Mouse (Mus musculus) spleen, adult 18-20 months (tissue): ENCODE results near the gene Plin5.
"Not testable (repeated sequence)": the region's sequence is repeated elsewhere in the genome, so short reads cannot be mapped to it uniquely, and the experiment has no call there.

Experiments used
- DNase-seq, 2 experiments: peaks; one replicate each; pipeline ENCODE4 v3.0.0; 2022; ENCODE audit warnings: mixed read lengths in 2 of 2

Plin5 gene

DNA sequence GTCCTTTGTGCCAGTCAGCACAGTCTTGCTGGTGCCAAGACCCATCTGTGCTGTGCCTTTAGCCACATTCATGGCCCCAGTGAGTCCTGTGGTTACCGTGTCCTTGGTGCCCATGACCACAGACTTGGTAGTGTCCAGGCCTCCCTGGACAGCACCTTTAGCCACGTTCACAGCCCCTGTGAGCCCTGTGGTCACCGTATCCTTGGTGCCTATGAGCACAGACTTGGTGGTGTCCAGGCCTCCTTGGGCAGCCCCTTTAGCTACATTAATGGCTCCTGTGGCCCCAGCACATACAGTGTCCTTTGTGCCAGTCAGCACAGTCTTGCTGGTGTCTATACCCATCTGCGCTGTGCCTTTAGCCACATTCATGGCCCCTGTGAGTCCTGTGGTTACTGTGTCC, 11.0 kb downstream of the Plin5 start:
- not testable (repeated sequence) for DNase-seq

DNA sequence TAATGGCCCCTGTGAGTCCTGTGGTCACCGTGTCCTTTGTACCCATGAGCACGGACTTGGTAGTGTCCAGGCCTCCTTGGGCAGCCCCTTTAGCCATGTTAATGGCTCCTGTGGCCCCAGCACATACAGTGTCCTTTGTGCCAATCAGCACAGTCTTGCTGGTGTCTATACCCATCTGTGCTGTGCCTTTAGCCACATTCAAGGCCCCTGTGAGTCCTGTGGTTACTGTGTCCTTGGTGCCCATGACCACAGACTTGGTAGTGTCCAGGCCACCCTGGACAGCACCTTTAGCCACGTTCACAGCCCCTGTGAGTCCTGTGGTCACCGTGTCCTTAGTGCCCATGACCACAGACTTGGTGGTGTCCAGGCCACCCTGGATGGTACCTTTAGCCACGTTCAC, 12.6 kb downstream of the Plin5 start:
- not testable (repeated sequence) for DNase-seq

- no peak for DNase-seq
These were observed 13.7 kb downstream of the Plin5 start for GRCm38 (mm10) chr17:56103465-56104285.

GRCm38 (mm10) chr17:56102927-56103326, 14.5 kb downstream of the Plin5 start:
- DNase-seq = no peak

DNA sequence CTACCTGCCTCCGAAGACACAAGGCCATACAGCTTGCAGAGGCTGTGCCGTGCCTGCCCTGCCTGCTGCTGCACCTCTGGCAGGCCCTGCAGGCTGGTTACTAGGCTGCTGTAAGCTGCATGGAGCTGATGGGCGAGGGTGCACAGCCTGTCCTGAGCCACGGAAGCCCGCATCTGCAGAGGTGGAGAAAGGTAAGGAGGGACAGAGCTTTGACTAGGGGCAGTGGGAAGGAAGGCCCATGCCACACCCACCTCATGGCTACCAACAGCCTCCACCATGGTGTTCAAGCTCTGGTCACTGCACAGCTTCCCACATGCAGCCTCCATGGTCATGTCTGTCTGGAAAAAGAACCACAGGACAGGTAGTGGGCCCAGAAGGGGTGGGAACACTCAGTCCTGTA, 15.2 kb downstream of the Plin5 start:
- DNase-seq = no peak

- no peak for DNase-seq
These were observed 16.6 kb downstream of the Plin5 start for GRCm38 (mm10) chr17:56100811-56101210.

DNA sequence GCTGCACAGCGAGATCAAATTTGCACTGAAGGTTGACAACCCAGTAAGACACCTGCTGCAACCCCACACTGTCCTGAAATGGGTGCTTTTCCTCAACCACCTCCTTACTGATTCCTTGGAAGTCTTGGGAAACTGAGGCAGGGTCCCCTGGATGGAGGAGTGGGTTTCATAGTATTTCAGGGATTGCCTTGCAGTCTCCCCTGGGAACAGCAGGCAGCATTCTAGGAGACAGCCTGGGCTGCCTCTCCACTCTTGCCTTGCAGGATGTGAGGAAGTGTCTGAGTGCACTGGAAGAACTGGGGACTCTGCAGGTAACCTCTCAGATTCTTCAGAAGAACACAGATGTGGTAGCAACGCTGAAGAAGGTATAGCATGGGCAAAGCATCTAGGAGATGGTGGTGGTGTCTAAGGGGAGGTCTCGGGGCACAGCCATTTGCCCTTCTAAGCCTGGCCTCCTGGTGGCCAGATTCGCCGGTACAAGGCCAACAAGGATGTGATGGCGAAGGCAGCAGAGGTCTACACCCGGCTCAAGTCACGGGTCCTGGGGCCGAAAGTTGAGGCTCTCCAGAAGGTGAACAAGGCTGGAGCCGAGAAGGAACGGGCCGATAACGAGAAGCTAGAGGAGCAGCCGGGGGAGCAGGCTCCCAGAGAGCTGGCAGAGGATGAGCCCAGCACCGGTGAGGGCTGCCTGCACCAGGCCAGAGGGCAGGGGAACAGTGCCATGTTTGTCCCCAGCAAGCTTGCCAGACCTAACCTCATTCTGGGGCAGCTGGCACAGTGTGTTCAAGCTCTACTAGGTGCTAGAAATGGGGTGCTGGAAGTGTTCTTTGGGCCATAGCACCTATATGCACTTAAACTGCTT, 18.5 kb downstream of the Plin5 start:
- no peak for DNase-seq

DNA sequence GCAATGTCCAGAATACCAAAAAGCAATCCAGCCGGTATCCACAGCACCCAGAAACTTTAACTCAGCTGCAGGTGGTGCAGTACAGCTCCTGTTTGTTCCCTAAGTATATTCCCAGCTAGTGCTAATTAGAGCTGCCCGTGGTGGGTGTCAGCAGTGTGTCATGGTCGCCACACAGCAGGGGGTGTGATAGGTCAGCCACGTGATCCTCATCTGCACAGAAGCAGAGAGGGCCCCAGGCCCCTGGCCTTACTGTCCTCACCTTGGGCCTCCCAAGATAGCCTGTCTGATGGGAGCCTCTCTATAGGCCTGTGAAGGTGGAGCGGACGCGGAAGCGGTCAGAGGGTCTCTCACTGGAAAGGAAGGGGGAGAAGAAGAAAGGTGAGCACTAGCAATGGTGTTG, 19.2 kb downstream of the Plin5 start:
- no peak for DNase-seq

- no peak for DNase-seq
These were observed 20.5 kb downstream of the Plin5 start for GRCm38 (mm10) chr17:56096883-56097282.

DNA sequence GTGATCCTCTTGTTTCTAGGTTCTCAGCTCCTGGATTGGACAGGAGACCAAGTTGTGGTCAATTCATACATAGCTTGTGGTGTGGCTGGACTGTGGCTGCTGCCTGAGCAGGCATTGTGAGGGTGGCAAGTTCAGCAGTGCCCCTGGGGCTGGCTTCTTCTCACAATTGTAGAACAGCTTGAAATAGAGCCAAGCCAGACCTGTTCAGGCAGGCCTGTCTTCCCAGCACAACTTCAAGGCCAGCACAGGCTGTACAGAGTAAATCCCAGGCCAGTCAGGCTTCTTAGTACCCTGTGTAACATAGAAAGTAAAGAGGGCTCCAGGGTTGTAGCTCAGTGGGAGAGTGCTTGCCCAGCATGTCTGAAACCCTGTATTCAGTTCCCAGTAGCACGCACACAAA, 24.6 kb downstream of the Plin5 start:
- DNase-seq = no peak

DNA sequence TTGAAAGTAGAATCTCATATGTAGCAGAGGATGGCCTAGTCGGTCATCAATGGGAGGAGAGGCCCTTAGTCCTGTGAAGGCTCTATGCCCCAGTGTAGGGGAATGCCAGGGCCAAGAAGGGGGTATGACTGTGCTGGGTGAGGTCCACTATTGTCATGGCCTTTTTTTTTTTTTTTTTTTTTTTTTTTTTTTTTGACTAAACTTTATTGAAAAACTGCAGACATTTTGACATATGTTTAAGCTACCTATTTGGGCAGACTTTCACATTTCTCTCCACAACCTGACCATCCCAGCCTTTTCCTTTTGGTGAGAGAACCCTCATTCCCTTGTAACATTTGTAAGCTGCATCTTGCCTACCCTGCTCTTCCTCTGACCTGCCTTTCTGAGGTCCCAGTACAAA, 25.1 kb downstream of the Plin5 start:
- DNase-seq = no peak

- no peak for DNase-seq
These were observed 36.4 kb downstream of the Plin5 start for GRCm38 (mm10) chr17:56080781-56081585.

- peak in 1 of 2 experiments; percentile 22 for DNase-seq
These were observed 37.5 kb downstream of the Plin5 start for GRCm38 (mm10) chr17:56079921-56080320.

DNA sequence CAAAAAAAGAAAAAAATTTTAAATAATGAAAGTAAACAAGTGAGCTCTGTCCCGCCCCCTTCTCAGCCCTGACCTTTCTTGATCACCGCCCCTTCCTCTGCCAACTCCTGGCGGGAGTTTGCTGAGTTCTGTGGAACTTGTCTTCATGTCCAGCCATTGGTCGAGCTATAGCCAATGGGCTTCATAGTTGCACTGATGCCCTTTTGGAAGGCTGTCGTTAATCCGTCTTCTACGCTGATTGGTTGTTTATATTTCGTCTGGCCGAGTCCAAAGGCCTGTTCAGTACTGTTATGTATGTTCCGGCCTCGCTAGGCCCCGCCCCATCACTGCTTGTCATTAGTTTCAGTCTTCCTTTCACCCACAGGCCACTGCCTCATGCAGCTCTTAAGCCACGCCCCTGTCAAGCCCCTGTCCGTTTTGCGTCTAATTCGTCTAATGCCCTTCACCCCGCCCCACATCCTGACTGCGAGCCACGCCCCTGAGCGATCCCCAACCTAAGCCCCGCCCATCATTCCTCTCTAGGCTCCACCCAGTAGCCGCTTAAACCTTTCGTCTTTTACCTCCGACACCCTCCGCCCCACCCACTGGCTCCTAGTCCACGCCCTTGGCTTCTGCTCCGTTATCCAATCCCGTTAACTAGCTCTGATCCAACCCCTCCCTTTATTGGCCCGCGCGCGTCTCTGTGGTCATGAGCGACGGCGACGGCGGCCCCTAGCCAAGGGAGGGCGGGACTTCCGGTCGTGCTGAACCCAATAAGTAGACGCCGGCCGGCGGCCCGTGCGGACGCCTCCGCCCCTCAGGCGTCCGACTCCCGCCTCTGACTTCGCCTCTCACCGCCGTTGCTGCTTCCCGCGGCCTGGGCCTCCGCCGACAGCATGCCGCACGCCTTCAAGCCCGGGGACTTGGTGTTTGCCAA, 38.3 kb downstream of the Plin5 start, which contains the start of gene Hdgfl2:
TSS of gene Hdgfl2 (plus strand) at position 755 of the 916 bp plus-strand sequence.
- DNase-seq = peak; percentile 98 to 99

GRCm38 (mm10) chr17:56078361-56078760, 39.0 kb downstream of the Plin5 start:
- peak in 1 of 2 experiments; percentile 21 for DNase-seq

GRCm38 (mm10) chr17:56077523-56077922, 39.9 kb downstream of the Plin5 start:
- no peak for DNase-seq

GRCm38 (mm10) chr17:56074827-56075208, 42.6 kb downstream of the Plin5 start, which contains the start of gene Ubxn6:
Ubxn6 (minus strand) TSS chr17:56075028.
- DNase-seq = peak; percentile 93 to 95

DNA sequence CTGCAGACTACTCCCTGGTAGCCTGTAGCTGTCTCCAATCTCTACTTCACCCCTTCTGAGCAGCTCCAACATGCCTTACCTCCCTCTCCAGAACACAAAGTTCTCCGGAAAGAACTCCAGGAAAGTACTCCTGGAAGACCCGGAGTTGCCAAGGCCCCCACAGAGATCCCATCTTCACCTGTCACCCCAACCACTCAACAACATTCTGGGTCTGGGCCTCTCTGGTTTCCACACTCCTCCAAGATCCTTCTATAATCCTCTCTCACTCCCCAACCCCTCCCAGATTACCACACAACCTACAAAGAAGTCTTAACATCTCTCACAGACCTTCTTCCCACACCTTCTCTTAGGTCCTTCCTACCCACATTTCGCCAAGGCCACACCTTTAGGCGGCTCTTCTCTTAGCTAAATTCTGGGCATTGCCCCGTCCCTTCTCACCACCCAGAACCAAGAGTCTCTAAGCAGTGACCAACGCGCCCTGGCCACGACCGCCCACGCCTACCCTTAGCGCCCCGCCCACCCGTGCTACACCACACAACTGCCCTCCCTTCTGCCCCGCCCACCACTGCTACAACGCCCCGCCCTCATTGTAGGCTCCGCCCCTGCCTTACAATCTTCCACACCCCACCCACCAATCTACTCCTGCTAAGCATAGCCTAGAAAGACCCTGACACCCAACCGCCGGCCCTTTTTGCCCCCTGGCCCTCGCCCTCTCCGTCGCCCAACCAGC, 43.1 kb downstream of the Plin5 start:
- peak; percentile 73 to 84 for DNase-seq

- no peak for DNase-seq
These were observed 45.2 kb downstream of the Plin5 start for GRCm38 (mm10) chr17:56072243-56072642.

GRCm38 (mm10) chr17:56071126-56071525, 46.3 kb downstream of the Plin5 start:
- DNase-seq = no peak

DNA sequence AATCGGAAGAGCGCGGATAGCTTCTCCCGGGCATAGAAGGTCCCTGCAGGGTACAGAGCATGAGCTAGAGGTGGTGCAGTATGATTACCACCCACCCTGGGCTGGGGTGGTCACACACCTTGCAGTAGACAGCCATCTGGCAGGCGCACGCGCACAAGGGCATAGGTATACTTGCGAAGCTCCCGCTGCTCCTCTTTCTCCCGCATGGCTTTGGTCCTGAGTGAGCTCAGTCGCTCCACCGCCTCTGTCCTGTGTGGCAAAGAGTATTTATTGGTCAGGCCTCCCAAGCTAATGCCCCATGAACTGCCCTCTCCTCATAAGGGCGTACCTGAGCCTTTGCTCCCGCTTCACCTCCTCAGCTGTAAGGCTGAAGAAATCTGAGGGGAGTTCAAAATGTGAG, 48.3 kb downstream of the Plin5 start:
- DNase-seq = no peak
